ENCODE assay signal across 22 mouse cellular contexts in the genomic region with DNA sequence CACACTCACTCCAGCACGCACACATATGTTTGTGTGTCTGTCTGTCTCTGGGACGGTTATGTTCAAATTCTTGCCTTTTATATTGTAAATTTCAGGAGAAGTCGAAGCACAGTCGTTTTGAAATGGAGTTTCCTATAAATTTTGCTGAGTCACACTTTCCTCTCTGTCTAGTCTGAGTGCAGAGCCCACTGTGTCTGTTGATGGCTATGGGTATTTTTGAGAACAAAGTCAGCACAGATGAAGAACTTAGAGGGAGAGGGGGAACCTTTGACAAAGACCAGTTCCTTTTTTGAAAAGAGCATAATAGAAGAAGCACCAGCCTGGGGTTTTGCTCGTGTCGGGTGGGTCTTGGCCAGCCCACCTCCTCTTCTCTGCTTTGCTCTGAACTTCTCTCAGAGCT. TPM values are rescaled to one million over a fixed set of nuclear protein-coding genes. Genes with fewer than 3 reads are reported as not detected.
DNase-seq lines count a peak whose midpoint lies in the region; ATAC-seq lines count a peak whose summit lies in the region.
"Had no signal": no experiment of that assay in that cellular context is flagged by ENCODE, and none has a peak within 500 bp of the region (broad histone marks: within the 10 kb centered on the region; RNA-seq: fewer than 3 reads in every experiment).

No protein-coding gene starts in this region.

- no peaks in the 10 kb centered on the region for H3K9me3 ChIP-seq in liver, embryonic 12.5 days (replicated peaks)
- H3K9me3 ChIP-seq: hindbrain, embryonic 13.5 days; liver, embryonic 13.5 days had no signal

- DNase-seq in 3T3-L1 (ENCODE audit: low read depth, low spot score) (peak; percentile 14), 416B (ENCODE audit: low read depth) (peak; percentile 69), MEL-GATA-1-ER (ENCODE audit: extremely low read depth, low read depth) (peak; percentile 49)
- no peak for DNase-seq in cerebellum, adult 8-10 months
- no peak for DNase-seq in adrenal gland, adult (ENCODE audit: inconsistent age in 2 of 2, low spot score in 1 of 2)
- DNase-seq in retina, embryonic 14.5 days (ENCODE audit: low spot score): no peak
- no peak for DNase-seq in adrenal gland, postnatal 14 days
- DNase-seq: cerebellum, postnatal 10 days; gastrocnemius, postnatal 25 days; heart, postnatal 10 days; kidney, adult 2 months; kidney, postnatal 10 days; left cerebral cortex, postnatal 4 days; liver, embryonic 13.5 days; retina, postnatal 1 day had no signal

- no peak overlapping the region for H3K27ac ChIP-seq in liver, embryonic 12.5 days
- H3K27ac ChIP-seq: hindbrain, embryonic 13.5 days; left cerebral cortex, adult 2 months; liver, embryonic 13.5 days had no signal

- peaks cover under 1% of the 10 kb centered on the region; the same call in 1 of the 2 replicates for H3K36me3 ChIP-seq in liver, embryonic 12.5 days
- H3K36me3 ChIP-seq: liver, embryonic 13.5 days had no signal

- WGBS in liver, embryonic 12.5 days (ENCODE audit: insufficient replicate concordance): 43% methylated on average over 6 of the region's 6 CpGs

- no peak overlapping the region for H3K9ac ChIP-seq in liver, embryonic 12.5 days
- H3K9ac ChIP-seq: hindbrain, embryonic 13.5 days; liver, embryonic 13.5 days had no signal

- 0 out of 2 replicates have a peak, but pooled peaks cover 10% of the 10 kb centered on the region for H3K4me1 ChIP-seq in liver, embryonic 12.5 days
- H3K4me1 ChIP-seq: hindbrain, embryonic 13.5 days; liver, embryonic 13.5 days had no signal

- no peak overlapping the region for H3K4me2 ChIP-seq in liver, embryonic 12.5 days
- H3K4me2 ChIP-seq: heart, embryonic 11.5 days; hindbrain, embryonic 13.5 days; liver, embryonic 13.5 days had no signal

- ATAC-seq in liver, embryonic 12.5 days: 0 out of 2 replicates have a peak, but pooled peaks have one; percentile 40
- ATAC-seq: forebrain, embryonic 16.5 days; inflammation-experienced regulatory T-cells, adult 6 months; Patski had no signal

- H3K4me3 ChIP-seq in liver, embryonic 12.5 days: no peak overlapping the region
- H3K4me3 ChIP-seq: hindbrain, embryonic 13.5 days; left cerebral cortex, adult 2 months; liver, embryonic 13.5 days had no signal

- H3K27me3 ChIP-seq in liver, embryonic 12.5 days (replicated peaks): no peaks in the 10 kb centered on the region
- H3K27me3 ChIP-seq: hindbrain, embryonic 13.5 days; liver, embryonic 13.5 days; Patski had no signal

RNA-seq across cellular contexts. Expression of gene Slc25a26, which starts 9.1 kb away (rescaled TPM):
- 4.5 and 4.9 TPM in 2 replicates for polyA plus RNA-seq in liver, embryonic 12.5 days (2016; fragmentation: Nextera tagmentation; extraction: Ambion mirVana)
- 14.8 and 15.7 TPM in 2 replicates for total RNA-seq in adrenal gland, postnatal 14 days (2021)

Comparison
In these comparisons a context has a peak if more than half of its experiments do, and no peak if none do; other contexts are left out.
1. DNase-seq: peak in 3T3-L1 (single experiment), 416B (single experiment) and MEL-GATA-1-ER (single experiment); none in cerebellum, adult 8-10 months (single experiment), adrenal gland, adult (0 of 2), retina, embryonic 14.5 days (single experiment) and adrenal gland, postnatal 14 days (single experiment).